Mouse (Mus musculus) liver, postnatal 0 days (tissue): Measurements from ENCODE around the gene Gnptab.

Experiments used
- CTCF ChIP-seq: sonication (generic); IDR thresholded peaks from 2 replicates; pipeline ENCODE4 v1.5.1; 2016; ENCODE audit warnings: antibody characterized with exemption, low read depth
- EP300 ChIP-seq: IDR thresholded peaks from 2 replicates; pipeline ENCODE4 v1.6.1; 2016; ENCODE audit warnings: antibody characterized with exemption, low read depth, mild to moderate bottlenecking

- no peak for TF ChIP-seq CTCF
- no peak for TF ChIP-seq EP300
Observed at GRCm38 (mm10) chr10:88392181-88392847, 13.4 kb downstream of the Gnptab start.
